Mouse (Mus musculus): Measurements from ENCODE around the gene Dcbld1. TPM values are rescaled to one million over a fixed set of nuclear protein-coding genes. Genes with fewer than 3 reads are reported as not detected.
"Not testable (repeated sequence)": the region's sequence is repeated elsewhere in the genome, so short reads cannot be mapped to it uniquely, and the experiment has no call there.

Gene Dcbld1
- polyA plus RNA-seq, 1 experiment = 16.9 TPM

DNA sequence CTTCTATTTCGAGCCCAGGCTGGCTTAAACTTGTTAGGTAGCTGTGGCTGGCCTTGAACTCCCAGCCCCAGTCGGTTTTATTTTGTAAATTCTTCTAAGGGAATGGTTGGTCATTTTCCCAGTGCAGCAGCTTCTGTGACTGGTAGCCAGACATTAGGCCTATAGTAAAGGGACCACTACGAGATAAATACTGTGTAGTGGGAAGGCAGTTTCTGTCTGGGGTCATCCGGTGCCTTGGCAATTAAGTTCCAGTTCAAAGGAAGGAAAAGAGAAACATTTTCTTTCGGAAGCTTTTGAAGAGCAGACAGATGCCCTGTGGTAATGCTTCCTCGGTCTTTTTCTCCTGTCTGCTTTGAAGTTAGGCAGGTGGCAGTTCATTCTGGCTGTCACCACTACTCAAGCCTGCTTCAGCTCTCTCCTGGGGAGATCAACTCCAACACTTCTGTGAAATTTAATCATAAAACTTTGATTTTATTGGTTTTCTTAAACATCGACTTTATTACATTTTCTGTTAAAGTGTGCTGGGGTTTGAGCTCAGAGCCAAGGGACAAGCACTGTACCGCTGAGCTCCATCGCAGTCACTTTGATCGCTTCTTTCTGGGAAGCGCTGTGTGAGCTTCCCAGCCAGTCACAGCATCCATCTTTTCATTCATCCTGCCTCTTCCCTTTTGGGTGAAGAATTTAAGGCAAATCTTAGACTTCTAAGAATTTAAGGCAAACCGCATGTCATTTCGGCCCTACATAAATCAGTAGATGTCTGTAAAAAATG lies 24.9 kb downstream of the Dcbld1 start:
- 33% methylated on average over 13 of the region's 13 CpGs for WGBS
- DNase-seq (ENCODE audit: low read depth, low spot score) = no peak

DNA sequence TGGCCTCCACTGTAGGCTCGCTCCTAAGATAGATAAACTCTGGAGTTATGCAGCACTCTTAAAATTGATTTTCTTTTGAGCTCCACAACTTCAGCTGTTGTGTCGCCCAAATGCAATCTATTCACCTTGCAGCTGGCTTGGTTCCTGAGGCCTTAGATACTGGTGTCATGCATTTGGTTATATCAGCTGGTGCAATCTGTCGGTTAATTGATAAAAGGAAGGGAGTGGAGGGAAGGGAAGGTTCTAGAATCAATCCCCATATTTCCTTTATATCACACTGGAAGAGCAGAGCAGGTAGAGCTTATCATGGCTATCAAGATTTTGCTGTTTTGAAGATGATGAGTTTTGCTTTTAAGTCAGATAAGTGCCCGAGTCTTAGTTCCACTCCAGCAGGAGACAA lies 26.8 kb downstream of the Dcbld1 start:
- WGBS = 86% methylated on average over 4 of the region's 4 CpGs
- DNase-seq (ENCODE audit: low read depth, low spot score) = no peak

DNA sequence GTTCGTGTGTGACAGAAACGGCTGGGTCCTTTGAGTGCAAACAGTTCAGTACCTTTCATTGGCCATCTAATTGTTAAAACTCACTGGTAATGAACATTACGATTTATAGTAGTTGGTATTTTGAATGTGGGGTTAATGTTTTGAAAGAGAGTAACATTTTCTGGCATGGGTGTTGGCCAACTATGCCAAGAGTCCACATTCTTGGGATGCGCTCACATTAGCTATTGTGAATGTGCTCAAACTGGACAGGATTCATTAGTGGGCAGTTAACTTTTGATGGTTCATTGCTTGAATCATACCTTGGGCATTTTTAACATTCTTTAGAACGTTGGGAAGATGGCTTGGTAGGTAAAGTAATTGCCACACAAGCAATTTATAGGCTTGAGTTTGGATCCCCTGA lies 30.7 kb downstream of the Dcbld1 start:
- DNase-seq (ENCODE audit: low read depth, low spot score) = no peak
- 90% methylated on average over 5 of the region's 5 CpGs for WGBS

DNA sequence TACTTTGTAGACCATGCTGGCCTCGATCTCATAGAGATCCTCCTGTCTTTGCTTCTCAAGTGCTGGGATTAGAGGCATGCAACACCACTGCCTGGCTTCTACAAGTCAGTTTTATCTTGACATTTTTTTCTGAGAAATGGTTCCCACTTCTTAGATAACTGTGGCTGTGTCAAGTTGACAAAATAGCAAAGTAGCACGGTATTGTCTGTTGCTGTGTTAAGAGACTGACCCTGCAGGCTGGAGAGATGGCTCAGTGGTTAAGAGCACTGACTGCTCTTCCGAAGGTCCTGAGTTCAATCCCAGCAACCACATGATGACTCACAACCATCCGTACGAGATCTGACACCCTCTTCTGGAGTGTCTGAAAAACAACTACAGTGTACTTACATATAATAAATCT lies 35.5 kb downstream of the Dcbld1 start:
- no peak for DNase-seq (ENCODE audit: low read depth, low spot score)
- WGBS = 93% methylated on average over 5 of the region's 5 CpGs

DNA sequence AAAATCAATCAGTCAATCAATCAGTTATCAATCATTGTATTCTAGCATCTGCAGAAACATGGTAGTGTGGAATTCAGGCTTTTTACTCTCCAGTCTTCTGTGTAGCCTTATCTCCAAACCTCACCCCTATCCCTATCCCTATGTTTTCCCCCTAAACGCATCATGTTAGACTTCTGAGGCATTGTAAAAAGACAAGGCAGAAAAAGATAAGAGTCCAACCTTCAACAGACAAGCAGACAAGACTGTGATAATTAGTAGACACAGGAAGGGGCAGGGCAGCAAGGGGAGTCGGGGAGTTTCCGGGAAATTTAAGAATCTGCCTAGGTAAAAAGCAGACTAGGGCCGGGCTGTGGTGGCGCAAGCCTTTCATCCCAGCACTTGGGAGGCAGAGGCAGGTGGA lies 38.0 kb downstream of the Dcbld1 start:
- DNase-seq (ENCODE audit: low read depth, low spot score) = no peak
- 77% methylated on average over 5 of the region's 5 CpGs for WGBS

DNA sequence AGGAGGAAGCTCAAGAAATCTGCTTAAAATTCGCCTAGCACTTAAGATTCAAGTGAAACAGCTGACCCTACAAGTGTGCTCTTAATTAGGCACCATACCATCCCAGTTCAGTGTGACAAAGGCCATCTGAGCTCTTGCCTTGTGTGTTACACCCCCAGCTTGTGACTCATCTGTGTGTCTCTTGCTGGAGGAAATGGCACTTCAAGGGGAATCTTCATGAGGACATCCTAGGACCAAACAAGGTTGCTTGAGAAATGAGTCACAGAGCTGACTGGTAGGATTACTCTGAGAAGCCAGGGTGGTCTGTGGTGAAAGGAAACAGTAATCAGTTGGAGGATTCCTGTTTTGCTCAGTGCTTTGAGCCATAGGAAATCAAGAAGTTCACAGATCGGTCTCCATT lies 39.6 kb downstream of the Dcbld1 start:
- WGBS = 73% methylated on average over 2 of the region's 2 CpGs
- no peak for DNase-seq (ENCODE audit: low read depth, low spot score)

DNA sequence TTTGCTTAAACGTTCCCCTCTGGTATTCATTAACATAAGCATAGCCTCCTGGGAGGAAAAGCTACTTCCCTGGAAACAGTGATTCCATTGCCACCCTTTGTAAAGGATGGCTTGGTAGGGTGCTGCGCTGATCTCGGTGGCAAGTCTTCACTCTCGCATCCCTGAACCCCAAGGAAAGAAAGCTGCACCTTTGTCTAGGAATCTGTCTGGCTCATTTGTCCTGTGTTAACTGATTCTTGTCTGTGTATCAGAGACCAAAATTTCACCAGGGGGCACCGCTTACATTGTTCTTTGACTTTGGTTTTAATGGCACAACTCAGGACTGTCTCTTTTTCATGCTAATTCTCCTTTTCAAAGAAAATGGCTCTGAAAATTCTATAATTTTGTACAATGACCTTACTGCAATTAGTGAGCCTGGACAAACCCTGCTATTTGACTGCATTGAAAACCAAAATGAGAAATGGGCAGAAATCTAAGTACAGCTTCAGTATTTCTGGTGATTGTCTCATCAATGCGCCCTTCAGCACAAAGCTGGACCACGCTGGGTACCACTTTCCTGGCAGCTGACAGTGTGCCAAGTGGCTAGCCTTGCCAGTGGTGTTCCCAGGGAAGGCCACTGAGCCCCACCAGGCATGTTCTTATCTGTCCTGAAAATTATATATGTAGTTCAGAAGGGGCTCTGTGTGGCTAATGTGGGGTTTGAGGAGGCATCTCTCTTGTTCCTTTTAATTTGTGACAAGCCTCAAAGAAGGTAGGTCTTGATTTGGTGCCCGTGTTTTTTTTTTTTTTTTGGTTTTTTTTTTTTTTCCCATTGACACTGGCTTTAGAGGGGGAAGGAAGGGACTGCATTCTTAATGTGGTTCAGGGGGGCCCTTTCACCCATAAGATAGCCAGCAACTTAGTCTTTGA lies 40.8 kb downstream of the Dcbld1 start:
- no peak for DNase-seq (ENCODE audit: low read depth, low spot score)

DNA sequence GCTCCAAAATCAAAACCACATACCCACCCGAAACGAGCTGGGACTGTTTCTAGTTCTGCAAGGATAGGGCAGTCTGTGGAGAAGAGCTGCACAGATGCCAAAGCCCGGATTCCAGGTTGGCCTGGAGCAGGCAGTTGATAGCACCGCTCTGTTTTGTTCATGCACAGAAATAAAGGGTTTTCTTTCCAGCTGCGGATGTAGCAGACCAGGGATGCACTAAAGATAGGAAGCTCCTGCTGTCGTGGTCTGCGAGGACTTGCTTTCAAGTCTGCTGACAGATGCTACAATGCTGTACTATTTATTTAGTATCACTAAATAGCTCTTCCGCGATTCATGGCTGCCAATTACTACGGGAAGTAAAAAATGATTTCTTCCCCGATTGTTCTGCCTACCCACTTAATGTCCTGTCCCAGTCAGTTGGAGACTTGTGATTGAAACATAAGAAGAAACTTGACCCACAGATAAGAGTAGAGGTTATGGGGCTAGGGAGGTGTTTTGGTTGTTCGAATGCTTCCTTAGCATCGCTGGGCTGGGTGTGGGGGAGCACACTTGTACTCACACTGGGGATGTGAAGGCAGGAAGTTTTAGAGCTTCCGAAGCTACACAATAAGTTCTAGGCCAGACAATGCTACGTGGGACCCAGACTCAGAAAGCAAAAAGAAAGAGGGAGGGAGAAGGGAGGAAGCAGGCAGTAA lies 41.6 kb downstream of the Dcbld1 start:
- no peak for DNase-seq (ENCODE audit: low read depth, low spot score)
- 73% methylated on average over 15 of the region's 15 CpGs for WGBS

More for the DNA sequence above, 40.8 kb downstream of the Dcbld1 start:
- 73% methylated on average over 8 of the region's 8 CpGs for WGBS

DNA sequence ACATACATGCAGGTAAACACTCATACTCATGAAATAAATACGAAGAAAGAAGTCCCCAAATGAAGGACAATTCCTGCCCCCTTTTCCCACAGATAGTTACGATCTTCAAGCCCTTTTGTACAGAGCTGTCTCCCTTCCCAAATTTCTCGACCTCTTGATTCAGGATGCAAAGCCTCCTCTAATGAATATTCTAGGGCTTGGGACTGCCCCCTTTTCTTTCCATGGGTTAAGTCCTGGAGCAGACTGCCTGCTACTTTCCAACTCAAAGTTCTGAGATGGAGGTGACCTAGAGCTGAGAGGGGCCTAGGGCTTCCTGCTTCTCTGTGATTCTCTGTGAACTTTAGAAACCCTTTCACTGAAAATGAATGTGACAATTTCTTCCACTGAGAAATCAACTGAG lies 43.2 kb downstream of the Dcbld1 start:
- WGBS = 90% methylated on average over 3 of the region's 3 CpGs
- no peak for DNase-seq (ENCODE audit: low read depth, low spot score)

DNA sequence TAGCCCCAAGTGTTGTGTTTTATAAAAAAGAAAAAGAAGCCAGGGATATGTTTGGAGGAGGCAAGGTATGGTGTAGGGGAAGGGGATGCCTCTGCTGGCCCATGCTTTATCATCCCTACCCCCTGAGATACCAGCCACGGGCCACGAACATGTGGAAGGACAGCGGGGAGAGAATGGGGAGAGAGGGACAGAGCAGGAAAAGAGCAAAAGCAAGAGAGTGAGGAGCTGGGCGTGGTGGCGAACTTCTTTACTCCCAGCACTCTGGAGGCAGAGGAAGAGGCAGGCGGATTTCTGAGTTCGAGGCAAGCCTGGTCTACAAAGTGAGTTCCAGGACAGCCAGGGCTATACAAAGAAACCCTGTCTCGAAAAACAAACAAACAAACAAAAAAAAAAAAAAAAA lies 44.1 kb downstream of the Dcbld1 start:
- DNase-seq (ENCODE audit: low read depth, low spot score) = not testable (repeated sequence)
- WGBS = 37% methylated on average over 8 of the region's 8 CpGs

DNA sequence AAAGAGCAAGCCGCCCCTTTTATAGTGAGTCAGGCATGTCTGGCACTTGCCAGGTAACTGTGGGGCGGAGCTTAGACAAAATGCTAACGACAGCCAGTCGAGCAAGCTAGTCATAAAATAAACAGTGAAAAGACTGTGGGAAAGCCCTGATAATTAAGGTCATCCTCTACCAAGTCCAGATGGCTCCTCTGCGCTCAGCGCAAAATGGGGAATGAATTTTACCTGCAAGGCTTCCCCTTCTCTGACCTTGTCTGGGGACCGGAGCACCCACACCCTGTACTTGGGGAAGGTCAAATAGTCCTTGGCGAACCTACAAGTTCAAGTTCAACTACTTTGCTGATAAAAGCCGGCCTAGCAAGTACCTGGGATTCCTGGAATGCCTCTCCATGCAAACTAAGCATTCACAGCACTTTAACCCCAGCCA lies 44.6 kb downstream of the Dcbld1 start:
- 21% methylated on average over 9 of the region's 9 CpGs for WGBS
- no peak for DNase-seq (ENCODE audit: low read depth, low spot score)

DNA sequence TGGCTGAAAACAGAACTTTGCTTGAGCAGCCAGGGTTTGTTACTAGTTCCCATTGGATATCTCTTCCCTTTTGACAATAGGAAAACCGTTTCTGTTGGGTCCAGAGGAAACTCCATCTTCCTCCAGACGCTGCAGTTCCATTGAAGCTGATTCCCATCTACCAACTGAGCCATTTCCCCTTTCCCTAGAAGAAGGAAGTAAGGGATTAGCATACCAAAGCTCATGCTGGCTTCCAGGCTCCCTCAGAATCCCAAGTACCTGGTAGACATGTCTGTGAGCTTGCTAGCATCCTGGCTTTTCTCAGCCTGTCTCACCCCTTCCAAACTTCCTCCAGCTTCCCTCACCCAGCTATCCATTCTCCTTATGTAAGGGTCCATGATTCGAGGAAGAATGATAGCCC lies 45.4 kb downstream of the Dcbld1 start:
- 71% methylated on average over 3 of the region's 3 CpGs for WGBS

DNA sequence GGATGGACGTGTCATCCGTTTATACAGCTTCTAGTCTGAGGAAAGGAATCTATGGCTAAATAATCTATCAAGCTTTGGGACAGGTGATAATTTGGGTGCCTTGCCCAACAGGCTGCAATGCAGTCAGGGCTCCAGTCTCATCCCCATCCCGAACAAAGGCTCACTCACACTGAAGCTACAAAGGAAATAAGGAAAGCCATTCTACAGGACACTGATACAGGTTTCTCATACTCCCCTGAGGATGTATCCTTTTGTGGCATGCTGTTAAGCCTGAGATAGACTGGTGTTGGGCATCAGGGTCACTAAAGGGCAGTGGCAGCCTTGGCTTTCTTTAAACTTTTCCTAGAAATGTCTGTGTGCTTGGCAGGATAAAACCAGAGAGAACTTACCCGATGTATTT lies 46.5 kb downstream of the Dcbld1 start:
- 81% methylated on average over 4 of the region's 4 CpGs for WGBS
- DNase-seq (ENCODE audit: low read depth, low spot score) = no peak

More for the DNA sequence above, 45.4 kb downstream of the Dcbld1 start:
- no peak for DNase-seq (ENCODE audit: low read depth, low spot score)

DNA sequence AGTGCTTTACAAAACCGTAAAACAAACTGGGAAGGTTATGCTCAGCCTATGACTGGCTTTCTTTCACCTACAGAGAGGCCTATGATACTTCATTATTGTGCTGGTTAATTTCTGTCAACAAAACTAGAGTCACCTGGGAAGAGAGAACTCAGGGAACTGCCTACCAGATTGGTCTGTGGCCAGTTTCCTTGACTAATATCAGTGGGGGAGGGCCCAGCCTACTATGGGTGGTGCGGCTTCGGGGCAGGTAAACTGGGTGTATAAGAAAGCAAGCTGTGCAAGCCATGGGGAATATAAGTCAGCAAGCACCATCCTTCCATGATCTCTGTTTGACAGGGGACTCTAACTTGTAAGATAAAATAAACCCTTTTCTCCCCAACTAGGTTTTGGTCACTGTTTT lies 47.2 kb downstream of the Dcbld1 start:
- WGBS = 35% methylated on average over 3 of the region's 3 CpGs
- DNase-seq (ENCODE audit: low read depth, low spot score) = no peak

DNA sequence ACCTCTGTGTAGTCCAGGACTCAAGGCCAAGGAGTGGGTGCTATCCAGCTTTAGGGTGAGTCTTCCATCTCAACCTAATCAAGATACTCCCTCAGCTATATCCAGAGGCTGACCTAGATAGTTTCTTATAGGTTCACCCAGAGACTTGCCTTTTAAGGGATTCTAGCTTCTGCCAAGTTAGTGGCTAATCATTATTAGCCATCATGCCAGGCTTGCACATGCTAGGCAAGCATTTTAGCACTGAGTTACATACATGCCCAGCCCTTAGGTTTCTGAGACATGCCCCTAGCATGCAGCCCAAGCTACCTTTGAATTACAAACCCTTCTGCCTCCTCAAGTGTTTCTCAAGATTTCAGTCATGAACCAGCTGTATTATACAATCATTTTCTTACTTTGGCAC lies 47.9 kb downstream of the Dcbld1 start:
- DNase-seq (ENCODE audit: low read depth, low spot score) = no peak

DNA sequence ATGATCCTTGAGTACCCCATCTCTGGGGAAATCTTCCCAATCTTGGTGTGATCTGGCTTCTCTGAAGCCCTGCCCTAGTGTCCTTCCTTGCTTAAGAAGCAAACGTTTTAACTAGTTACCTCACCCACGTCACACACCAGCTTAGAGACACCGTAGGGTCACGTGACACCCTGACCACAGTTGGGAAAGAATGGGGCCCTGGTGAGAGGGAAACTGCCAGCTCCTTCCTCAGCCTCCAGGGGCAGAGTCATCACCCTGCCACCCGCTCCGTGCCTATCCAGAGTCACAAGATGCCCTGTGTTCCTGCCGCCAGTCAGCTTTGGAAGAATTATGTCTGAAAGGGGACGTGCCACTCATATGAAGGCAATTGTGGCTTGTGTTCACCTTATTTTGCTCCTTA lies 51.2 kb downstream of the Dcbld1 start:
- 75% methylated on average over 8 of the region's 8 CpGs for WGBS
- DNase-seq (ENCODE audit: low read depth, low spot score) = no peak

DNA sequence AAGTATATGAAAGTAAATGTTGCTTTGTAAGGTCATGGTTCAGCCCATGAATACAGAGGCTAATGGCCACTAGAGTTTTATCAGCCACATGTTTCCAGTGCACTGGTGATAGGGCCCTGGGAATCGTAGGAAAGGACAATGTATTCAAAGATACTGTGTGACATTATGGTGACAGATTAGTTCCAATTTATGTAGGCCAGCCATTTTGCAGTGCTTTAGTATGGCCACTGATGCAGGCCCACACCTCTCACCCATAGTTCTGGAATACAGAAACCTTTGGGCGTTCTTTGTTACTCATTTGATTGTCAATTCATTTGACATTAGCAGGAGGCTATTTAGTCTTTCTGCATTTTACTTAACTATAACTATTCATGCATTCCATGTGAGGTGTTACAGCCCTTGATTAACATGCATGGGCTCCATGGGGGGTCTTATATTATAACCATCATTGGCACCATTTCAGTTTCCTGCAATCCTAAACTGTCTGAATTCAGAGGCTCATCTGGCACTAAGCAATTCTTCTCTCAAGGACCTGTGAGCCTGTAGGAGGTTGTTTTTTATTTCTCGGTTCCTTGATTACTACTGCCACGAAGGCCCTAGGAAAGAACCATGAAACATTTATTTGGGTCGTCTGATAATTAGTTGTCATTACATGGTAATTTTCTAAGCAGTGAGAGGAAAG lies 54.6 kb downstream of the Dcbld1 start:
- 84% methylated on average over 5 of the region's 5 CpGs for WGBS
- DNase-seq (ENCODE audit: low read depth, low spot score) = no peak

DNA sequence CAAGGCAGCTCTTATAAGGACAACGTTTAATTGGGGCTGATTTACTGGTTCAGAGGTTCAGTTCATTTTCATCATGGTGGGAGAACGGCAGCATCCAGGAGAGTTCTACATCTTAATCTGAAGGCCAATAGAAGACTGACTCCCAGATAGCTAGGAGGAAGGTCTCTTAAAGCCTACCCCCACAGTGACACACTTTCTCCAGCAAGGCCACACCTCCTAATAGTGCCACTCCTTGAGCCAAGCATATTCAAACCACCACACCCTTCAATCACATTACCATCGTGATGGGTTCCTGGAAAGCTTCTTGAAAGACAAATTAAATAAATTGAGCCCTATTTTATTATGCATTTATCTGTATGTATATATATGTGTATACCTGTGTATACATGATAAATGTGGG lies 55.8 kb downstream of the Dcbld1 start:
- WGBS = 66% methylated on average over 3 of the region's 3 CpGs
- no peak for DNase-seq (ENCODE audit: low read depth, low spot score)

DNA sequence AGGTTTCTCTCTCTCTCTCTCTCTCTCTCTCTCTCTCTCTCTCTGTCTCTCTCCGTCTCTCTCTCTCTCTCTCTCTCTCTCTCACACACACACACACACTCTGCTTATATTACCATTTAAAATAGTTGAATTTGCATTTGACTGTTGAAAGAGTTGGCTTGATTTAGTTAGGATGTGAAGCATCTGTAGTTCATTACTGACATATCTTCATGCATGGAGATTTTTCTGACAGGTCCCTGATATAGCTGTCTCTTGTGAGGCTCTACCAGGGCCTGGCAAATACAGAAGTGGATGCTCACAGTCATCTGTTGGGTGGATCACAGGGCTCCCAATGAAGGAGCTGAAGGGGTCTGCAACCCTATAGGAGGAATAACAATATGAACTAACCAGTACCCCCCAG lies 59.0 kb downstream of the Dcbld1 start:
- WGBS = 82% methylated on average over 1 of the region's 1 CpGs
- not testable (repeated sequence) for DNase-seq (ENCODE audit: low read depth, low spot score)
